25 mouse cellular contexts compared by ENCODE assay signal in genomic region chr19:46400558-46400957, GRCm38 (mm10). TPM values are rescaled to one million over a fixed set of nuclear protein-coding genes. Genes with fewer than 3 reads are reported as not detected.
DNase-seq lines count a peak whose midpoint lies in the region; ATAC-seq and TF ChIP-seq lines count a peak whose summit lies in the region.
"Had no signal": no experiment of that assay in that cellular context is flagged by ENCODE, and none has a peak within 500 bp of the region (broad histone marks: within the 10 kb centered on the region; RNA-seq: fewer than 3 reads in every experiment).

No protein-coding gene starts in this region.

- peak; percentile 60 for DNase-seq in kidney, adult 2 months
- DNase-seq in kidney, postnatal 14 days, result no peak
- DNase-seq in limb, embryonic 10.5 days (ENCODE audit: low spot score), result no peak
- no peak for DNase-seq in spleen, postnatal 10 days (ENCODE audit: low spot score in 2 of 2)
- DNase-seq: adrenal gland, adult 2 months; adrenal gland, postnatal 14 days; cerebellum, adult 11 months; cerebellum, adult 2 months; cerebellum, adult 9-11 months; cerebellum, postnatal 25 days; gastrocnemius, postnatal 10 days; gastrocnemius, postnatal 36 days; heart, postnatal 10 days; heart, postnatal 36 days had no signal

- H3K36me3 ChIP-seq in kidney, adult 2 months (ENCODE audit: control insufficient read depth, insufficient read depth, low read length), result peaks cover 4% of the 10 kb centered on the region; the same call in 1 of the 2 replicates
- peaks cover 37% of the 10 kb centered on the region for H3K36me3 ChIP-seq in limb, embryonic 12.5 days
- H3K36me3 ChIP-seq in limb, embryonic 10.5 days, result peaks cover 47% of the 10 kb centered on the region
- H3K36me3 ChIP-seq in limb, embryonic 13.5 days, result peaks cover 41% of the 10 kb centered on the region

- TF ChIP-seq POLR2A in kidney, adult 2 months (IDR thresholded peaks at IDR 0.05; ENCODE audit: low read depth, low read length), result no peak

- 60% methylated on average over 7 of the region's 7 CpGs for WGBS in kidney, adult 2 months
- WGBS in limb, embryonic 12.5 days, result 82% methylated on average over 7 of the region's 7 CpGs
- 93% methylated on average over 7 of the region's 7 CpGs for WGBS in limb, embryonic 10.5 days
- WGBS in limb, embryonic 13.5 days, result 84% methylated on average over 7 of the region's 7 CpGs

- peaks cover 34% of the 10 kb centered on the region; the same call in 1 of the 2 replicates for H3K4me1 ChIP-seq in kidney, adult 2 months (ENCODE audit: control insufficient read depth, insufficient read depth, low read length)
- peaks cover 38% of the 10 kb centered on the region for H3K4me1 ChIP-seq in limb, embryonic 12.5 days (replicated peaks)
- H3K4me1 ChIP-seq in limb, embryonic 10.5 days, result peaks cover 35% of the 10 kb centered on the region
- peaks cover 39% of the 10 kb centered on the region for H3K4me1 ChIP-seq in limb, embryonic 13.5 days

- peak overlapping the region; percentile 65; the same call in 1 of the 2 replicates for H3K27ac ChIP-seq in kidney, adult 2 months (ENCODE audit: insufficient read depth, low read depth, low read length)
- H3K27ac ChIP-seq in limb, embryonic 12.5 days, result no peak overlapping the region
- no peak overlapping the region for H3K27ac ChIP-seq in limb, embryonic 10.5 days
- H3K27ac ChIP-seq in limb, embryonic 13.5 days, result no peak overlapping the region
- H3K27ac ChIP-seq: forebrain, embryonic 10.5 days; forebrain, embryonic 13.5 days; heart, embryonic 15.5 days; hindbrain, embryonic 10.5 days; hindbrain, embryonic 13.5 days had no signal

- TF ChIP-seq CTCF in kidney, adult 2 months (conservative IDR thresholded peaks at IDR 0.05; ENCODE audit: insufficient read depth, insufficient read length, low read depth, low read length), result no peak

- no peaks in the 10 kb centered on the region for H3K9me3 ChIP-seq in limb, embryonic 12.5 days
- no peaks in the 10 kb centered on the region for H3K9me3 ChIP-seq in limb, embryonic 10.5 days (replicated peaks)
- no peaks in the 10 kb centered on the region for H3K9me3 ChIP-seq in limb, embryonic 13.5 days
- H3K9me3 ChIP-seq: forebrain, embryonic 10.5 days; forebrain, embryonic 13.5 days; heart, embryonic 15.5 days; hindbrain, embryonic 10.5 days; hindbrain, embryonic 13.5 days had no signal

- ATAC-seq in limb, embryonic 12.5 days (ENCODE audit: insufficient number of reproducible peaks, insufficient read depth, low FRiP score, low TSS enrichment, low read depth), result no peak
- no peak for ATAC-seq in limb, embryonic 13.5 days (ENCODE audit: low FRiP score, low read depth)
- ATAC-seq: CD4-positive, CD25-positive, alpha-beta regulatory T cell, adult 4 months; forebrain, embryonic 13.5 days; forebrain, embryonic 16.5 days; hindbrain, embryonic 16.5 days had no signal

- no peaks in the 10 kb centered on the region for H3K27me3 ChIP-seq in kidney, adult 2 months (replicated peaks; ENCODE audit: control insufficient read depth, insufficient read depth, low read length)
- no peaks in the 10 kb centered on the region for H3K27me3 ChIP-seq in limb, embryonic 12.5 days
- no peaks in the 10 kb centered on the region for H3K27me3 ChIP-seq in limb, embryonic 10.5 days (ENCODE audit: low read depth, poor library complexity, severe bottlenecking)
- no peaks in the 10 kb centered on the region for H3K27me3 ChIP-seq in limb, embryonic 13.5 days
- H3K27me3 ChIP-seq: forebrain, embryonic 13.5 days; heart, embryonic 15.5 days; hindbrain, embryonic 13.5 days had no signal

- no peak overlapping the region for H3K4me3 ChIP-seq in kidney, adult 2 months (ENCODE audit: insufficient read depth, low read depth, low read length)
- no peak overlapping the region for H3K4me3 ChIP-seq in limb, embryonic 12.5 days (replicated peaks)
- no peak overlapping the region for H3K4me3 ChIP-seq in limb, embryonic 10.5 days
- no peak overlapping the region for H3K4me3 ChIP-seq in limb, embryonic 13.5 days
- H3K4me3 ChIP-seq: forebrain, embryonic 10.5 days; forebrain, embryonic 13.5 days; heart, embryonic 15.5 days; hindbrain, embryonic 10.5 days; hindbrain, embryonic 13.5 days had no signal

- H3K9ac ChIP-seq in limb, embryonic 12.5 days (replicated peaks), result no peak overlapping the region
- H3K9ac ChIP-seq in limb, embryonic 13.5 days, result 0 out of 2 replicates have a peak overlapping the region, but pooled peaks have one; percentile 14
- H3K9ac ChIP-seq: forebrain, embryonic 13.5 days; hindbrain, embryonic 13.5 days had no signal

- 0 out of 2 replicates have a peak overlapping the region, but pooled peaks have one; percentile 18 for H3K4me2 ChIP-seq in limb, embryonic 12.5 days
- peak overlapping the region; percentile 84; the same call in 1 of the 2 replicates for H3K4me2 ChIP-seq in limb, embryonic 13.5 days (replicated peaks)
- H3K4me2 ChIP-seq: forebrain, embryonic 13.5 days; heart, embryonic 11.5 days; hindbrain, embryonic 13.5 days had no signal

RNA-seq across cellular contexts. Expression of gene Sufu, which starts 3.9 kb away (rescaled TPM):
- 38.2 and 39.7 TPM in 2 replicates for polyA plus RNA-seq in kidney, adult 2 months (2012; rRNA removed)
- 44.4 and 45.2 TPM in 2 replicates for polyA plus RNA-seq in limb, embryonic 12.5 days (2016; fragmentation: Nextera tagmentation; extraction: Ambion mirVana)
- polyA plus RNA-seq in limb, embryonic 10.5 days (2016; fragmentation: Nextera tagmentation; extraction: Ambion mirVana), result 53.8 and 58.5 TPM in 2 replicates
- polyA plus RNA-seq in limb, embryonic 13.5 days (2015; fragmentation: Nextera tagmentation; extraction: Ambion mirVana), result 36.4 and 38.8 TPM in 2 replicates

RNA-seq across cellular contexts. Expression of gene Actr1a, which starts 5.0 kb away (rescaled TPM):
- 73.8 and 80.4 TPM in 2 replicates for polyA plus RNA-seq in kidney, adult 2 months (2012; rRNA removed)
- 145 and 147 TPM in 2 replicates for polyA plus RNA-seq in limb, embryonic 12.5 days (2016; fragmentation: Nextera tagmentation; extraction: Ambion mirVana)
- polyA plus RNA-seq in limb, embryonic 10.5 days (2016; fragmentation: Nextera tagmentation; extraction: Ambion mirVana), result 159 and 168 TPM in 2 replicates
- polyA plus RNA-seq in limb, embryonic 13.5 days (2015; fragmentation: Nextera tagmentation; extraction: Ambion mirVana), result 145 and 152 TPM in 2 replicates

RNA-seq across cellular contexts. Expression of gene 2310034G01Rik, which starts 50.5 kb away (rescaled TPM):
- 1.5 and 1.6 TPM in 2 replicates for polyA plus RNA-seq in kidney, adult 2 months (2012; rRNA removed)
- polyA plus RNA-seq in limb, embryonic 12.5 days (2016; fragmentation: Nextera tagmentation; extraction: Ambion mirVana), result 2.3 TPM in 2 replicates
- 1.3 and 1.8 TPM in 2 replicates for polyA plus RNA-seq in limb, embryonic 10.5 days (2016; fragmentation: Nextera tagmentation; extraction: Ambion mirVana)
- polyA plus RNA-seq in limb, embryonic 13.5 days (2015; fragmentation: Nextera tagmentation; extraction: Ambion mirVana), result 2.7 TPM in 2 replicates

RNA-seq across cellular contexts. Expression of gene Mfsd13a, which starts 59.6 kb away (rescaled TPM):
- polyA plus RNA-seq in kidney, adult 2 months (2012; rRNA removed), result 34.7 and 43.8 TPM in 2 replicates
- 3.8 and 4.4 TPM in 2 replicates for polyA plus RNA-seq in limb, embryonic 12.5 days (2016; fragmentation: Nextera tagmentation; extraction: Ambion mirVana)
- polyA plus RNA-seq in limb, embryonic 10.5 days (2016; fragmentation: Nextera tagmentation; extraction: Ambion mirVana), result 7.7 and 8.1 TPM in 2 replicates
- 3.5 and 4.8 TPM in 2 replicates for polyA plus RNA-seq in limb, embryonic 13.5 days (2015; fragmentation: Nextera tagmentation; extraction: Ambion mirVana)
